Mouse (Mus musculus) CD4-positive, CD25-positive, alpha-beta regulatory T cell, adult 2 months (primary cell): ENCODE measurements around the gene Rnf169.
"Not testable (repeated sequence)": the region's sequence is repeated elsewhere in the genome, so short reads cannot be mapped to it uniquely, and the experiment has no call there.

Experiments
- DNase-seq: peaks from one replicate; pipeline ENCODE4 v3.0.0-alpha.2; 2012; ENCODE audit warnings: low read depth, low spot score

The Rnf169 gene

DNA sequence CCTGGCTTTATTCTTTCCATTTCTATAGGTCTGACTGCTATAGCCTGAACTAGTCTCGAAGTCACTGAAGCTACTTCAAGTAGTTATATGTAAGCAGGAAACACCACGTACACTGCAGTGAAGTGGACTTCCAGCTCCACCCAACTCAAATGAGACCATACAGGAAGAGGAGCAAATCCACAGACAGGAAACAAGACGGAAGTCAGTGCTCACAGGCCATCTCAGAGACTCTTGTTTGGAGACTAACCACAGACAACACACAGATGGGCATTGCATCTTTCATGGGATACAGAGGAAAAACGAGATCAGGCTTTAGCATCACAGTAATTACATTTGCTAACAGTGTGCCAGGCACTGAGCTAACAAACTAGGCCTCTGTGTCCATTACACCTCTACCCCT is 33.9 kb downstream of the Rnf169 start:
- peak; percentile 38 for DNase-seq

DNA sequence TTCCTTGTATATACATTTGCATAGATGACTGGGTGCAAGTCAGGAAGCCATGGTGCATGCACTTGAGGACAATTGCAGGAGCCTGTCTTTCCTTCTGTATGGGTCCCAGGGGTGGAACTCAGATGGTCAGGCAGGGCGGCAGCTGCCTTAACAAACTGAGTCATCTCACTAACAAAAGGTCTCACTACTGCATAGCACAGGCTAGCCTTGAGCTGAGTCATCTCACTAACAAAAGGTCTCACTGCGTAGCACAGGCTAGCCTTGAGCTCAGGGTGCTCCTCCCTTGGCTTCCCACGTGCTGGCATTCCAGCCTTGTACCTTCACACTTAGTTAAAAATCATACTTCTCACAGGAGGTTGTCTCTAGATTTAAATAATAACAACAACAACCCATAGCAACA is 34.3 kb downstream of the Rnf169 start:
- DNase-seq, result no peak

DNA sequence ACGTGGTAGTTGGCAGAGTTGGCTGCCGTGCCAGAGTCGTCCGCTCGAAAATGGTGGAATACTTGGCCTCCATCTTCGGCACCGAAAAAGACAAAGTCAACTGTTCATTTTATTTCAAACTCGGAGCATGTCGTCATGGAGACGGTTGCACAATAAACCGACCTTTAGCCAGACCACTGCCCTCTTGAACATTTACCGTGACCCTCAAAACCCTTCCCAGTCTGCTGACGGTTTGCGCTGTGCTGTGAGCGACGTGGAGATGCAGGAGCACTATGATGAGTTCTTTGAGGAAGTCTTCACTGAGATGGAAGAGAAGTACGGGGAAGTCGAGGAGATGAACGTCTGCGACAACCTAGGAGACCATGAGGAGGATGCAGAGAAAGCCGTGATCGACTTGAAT is 35.2 kb downstream of the Rnf169 start:
- DNase-seq, result not testable (repeated sequence)

DNA sequence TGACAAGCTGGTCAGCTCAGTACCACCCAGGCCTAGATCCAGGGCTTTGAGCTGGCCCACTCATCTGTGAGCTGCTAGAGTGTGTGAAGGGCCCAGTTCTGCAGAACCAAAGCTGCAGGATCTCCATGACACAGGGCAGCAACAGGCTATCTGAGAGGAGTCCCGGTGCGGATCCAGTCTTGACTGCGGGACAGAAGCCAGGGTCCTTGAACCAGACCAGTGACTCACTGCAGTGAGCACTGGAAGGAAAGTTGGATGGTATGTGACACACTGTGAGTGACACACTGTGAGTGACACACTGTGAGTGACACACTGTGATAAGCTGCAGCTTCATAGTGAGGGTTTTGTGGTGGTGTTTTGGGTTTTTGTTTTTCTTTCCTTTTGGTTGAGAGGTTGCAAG is 35.7 kb downstream of the Rnf169 start:
- DNase-seq, result no peak

DNA sequence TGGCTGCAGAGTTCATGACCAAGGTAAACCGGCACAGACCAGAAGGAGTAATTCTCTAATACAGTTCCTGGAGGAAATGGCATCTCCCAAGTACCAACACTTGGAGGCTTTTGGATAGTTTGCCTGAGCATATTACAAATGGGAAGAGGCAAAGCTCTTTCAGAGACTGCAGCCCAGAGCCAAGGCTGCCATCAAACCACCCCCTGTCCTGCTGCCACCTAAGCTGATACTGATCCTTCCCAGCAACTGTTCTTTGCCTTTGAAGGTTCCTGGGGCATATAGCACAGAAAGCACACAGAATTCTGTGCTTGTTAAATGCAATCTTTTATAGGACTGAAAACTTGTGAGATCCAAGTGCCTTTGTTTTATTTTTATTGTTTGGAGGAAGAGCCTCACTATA is 39.6 kb downstream of the Rnf169 start:
- DNase-seq, result no peak

DNA sequence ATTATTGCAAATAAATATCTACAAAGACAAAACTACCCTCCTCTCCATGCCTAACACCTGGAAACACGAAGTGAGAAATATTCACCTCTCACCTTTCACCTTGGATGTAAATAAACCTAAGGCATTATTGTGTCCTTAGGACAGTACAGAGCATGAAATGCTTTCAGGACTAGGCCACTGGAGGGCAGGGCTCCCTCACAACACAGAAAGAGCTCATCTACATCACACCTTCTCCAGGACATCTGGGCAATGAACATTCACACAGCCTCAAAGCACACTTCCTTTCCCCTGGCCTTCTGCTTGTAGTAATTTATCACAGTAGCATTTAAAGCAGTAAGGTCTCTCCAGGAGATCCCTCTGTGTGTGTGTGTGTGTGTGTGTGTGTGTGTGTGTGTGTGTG is 44.5 kb downstream of the Rnf169 start:
- peak; percentile 40 for DNase-seq

DNA sequence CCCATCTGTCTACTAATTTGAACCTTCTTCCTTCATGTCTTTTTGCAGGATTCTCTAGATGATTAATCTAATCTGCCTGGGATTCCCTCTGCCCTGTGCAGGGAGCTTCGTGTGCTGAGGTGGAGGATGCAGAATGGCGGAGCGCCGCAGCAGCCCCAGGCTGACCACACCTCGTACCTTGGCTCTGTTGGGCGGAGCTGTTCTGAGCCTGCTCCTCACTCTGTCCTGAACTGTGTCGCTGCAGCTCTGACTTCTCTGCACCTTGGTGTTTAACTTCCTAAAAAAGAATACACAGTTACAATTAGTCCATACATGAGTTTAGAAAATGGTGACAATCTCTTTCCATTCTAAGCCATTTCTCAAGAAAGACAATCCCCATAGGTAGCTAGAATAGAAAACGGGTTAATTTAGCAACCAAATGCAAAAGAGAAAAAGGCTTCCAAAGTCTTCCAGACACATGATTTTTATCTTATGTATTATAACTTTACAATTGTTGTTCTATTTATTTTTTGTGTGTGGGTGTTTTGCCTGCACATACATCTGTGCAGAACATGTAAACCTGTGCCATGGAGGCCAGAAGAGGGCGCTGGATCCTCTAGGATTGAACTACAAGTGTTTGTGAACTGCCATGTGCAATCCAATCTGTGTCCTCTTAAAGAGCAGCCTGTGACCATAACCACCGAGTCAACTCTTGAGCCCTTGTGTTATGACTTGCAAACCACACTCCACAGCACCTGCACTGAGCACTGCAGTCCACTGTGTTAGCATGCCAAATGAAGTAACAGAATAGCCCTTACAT is 53.1 kb downstream of the Rnf169 start:
- peak; percentile 71 for DNase-seq

DNA sequence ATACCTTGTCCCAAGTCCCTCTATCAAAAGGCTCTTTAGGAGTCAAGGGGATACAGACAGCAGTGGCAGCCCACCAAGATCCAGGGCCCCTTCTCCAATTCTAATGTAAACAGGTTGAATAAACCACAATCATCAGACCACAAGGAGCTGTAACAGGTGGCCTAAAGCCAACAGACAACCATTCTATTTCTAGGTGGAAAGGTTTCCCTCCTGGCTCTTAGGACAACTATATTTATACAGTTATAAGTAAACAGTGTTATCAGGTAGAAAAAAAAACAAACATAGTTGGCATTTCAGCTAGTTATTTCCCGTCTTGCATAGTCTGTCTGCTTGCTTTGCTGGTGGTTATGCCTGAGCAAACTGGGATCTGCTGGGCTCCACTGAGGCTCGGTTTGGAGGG is 59.8 kb downstream of the Rnf169 start:
- DNase-seq, result no peak

DNA sequence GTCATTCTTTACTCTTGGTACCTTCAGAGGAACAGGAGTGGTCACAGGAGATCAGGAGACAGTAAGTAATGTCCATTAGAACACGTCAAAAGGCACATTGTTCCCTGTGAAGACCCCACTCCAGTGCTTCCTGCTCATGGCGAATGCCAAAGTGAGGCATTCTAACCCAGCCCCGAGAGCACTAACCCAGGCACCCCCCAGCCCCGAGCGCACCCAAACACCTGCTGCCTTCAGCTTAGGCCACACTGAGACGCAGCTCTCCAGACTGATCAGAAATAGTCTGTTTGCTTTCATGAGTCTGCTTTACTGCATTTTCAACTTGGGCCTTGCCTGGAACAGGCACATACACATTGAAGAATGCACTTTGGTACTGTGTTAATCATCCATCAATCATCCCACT is 60.3 kb downstream of the Rnf169 start:
- no peak for DNase-seq

DNA sequence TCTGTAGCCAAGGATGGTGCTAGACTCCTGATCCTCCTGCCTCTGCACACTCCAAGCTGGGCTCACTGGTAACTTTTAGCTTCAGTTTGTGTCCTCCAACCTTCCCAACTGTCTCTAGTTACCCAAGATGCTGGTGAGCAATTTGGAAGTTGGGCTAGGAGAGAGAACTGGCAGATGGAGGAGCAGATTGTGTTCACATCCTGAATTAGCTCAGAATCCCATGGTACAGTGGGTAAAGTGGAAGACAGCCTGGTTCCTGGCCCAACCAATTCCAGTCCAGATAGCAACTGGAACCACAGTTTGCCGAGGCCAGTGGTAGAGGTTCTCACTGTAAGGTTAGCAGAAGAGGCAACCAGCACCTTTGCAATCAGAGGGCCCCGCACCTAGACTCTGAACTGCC is 61.1 kb downstream of the Rnf169 start:
- no peak for DNase-seq

DNA sequence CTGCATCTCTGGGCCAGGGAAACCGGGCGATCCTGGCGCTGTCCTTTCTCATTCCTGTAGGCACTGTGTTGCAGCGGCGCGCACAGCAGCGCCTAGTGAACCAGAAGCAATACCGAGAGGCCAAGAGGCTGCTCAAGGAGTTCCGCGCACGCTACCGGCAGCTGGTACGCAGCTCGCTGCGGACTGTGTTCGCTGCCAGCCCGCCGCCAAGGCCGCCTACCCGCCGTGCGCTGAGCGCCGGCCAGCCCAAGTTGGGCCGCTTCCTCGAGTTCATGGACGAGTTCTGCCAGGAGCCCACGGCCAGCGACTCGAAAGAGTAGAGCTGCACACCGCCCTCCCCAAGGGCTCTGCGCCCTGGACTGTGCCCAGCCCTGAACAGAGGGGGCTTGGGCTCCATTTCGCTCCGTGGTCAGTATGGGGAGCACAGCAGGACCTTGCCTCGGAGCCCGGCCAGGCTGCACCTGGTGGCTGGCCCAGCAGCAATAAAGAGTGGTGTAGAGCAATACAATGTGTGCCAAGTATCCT is 62.9 kb downstream of the Rnf169 start:
- peak; percentile 11 for DNase-seq

DNA sequence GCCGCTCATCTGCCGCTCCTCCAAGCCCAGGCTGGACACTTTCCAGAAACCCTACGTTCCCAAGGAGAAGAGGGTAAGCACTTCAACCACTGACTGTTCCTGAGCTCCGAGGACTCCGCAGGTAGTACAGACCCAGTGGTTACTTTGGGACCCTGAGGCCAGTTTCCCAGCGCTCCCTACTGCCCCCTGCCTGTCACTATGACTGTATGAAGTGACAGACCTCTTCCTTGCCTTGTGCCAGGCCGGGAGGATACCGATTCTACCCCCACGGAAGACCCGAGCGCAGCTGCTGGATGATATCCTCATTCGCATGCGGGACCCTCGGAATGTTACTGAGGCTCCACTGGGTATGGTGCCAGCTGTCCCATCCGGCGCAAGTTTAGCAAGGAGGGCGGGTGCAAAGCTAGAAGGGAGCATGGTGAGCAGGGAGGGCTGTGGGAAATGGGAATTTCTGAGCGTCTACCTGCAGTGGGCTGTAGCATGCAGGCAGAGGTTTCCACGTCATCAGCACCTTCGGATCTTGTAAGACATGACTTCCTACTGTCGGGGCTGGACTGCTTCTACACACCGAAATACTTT is 63.4 kb downstream of the Rnf169 start:
- peak; percentile 60 for DNase-seq

DNA sequence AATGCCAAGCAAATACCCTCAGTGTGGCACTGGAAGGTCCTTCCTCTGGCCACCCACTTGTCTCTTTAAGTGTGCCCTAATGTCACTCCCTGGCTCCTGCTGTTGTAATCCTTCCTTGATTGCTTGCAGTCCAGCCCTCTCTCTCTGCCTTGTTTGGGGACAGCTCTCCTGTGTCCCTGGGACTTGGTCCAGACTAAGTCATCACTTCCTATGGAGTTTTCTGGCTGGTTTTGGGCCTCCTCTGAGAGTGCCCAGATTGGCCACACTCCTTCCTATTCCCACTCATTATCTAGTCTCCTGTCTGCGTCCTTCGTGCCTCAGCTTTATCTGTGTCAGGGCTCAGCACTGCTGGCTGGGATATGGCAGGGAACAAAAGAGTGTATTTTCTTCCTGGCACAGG is 64.7 kb downstream of the Rnf169 start:
- DNase-seq, result no peak

DNA sequence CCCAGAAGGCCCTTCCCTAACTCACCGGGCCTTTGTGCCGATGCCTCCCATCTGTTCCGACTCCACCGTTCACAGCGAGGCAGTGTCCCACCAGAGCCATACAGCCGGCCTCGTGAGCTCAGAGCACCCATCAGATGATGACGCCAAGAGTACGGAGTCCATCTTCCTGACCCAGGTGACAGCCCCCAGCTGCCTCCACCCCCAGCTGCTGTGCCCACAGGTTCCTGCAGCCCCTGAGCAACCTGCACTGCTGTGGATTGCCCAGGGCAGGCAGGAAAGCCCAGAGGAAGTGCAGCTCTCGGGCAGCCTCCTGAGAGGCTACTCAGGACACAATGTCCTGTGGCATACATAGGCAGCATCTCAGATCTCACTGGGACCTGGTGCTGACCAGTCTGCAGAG is 65.9 kb downstream of the Rnf169 start:
- no peak for DNase-seq

DNA sequence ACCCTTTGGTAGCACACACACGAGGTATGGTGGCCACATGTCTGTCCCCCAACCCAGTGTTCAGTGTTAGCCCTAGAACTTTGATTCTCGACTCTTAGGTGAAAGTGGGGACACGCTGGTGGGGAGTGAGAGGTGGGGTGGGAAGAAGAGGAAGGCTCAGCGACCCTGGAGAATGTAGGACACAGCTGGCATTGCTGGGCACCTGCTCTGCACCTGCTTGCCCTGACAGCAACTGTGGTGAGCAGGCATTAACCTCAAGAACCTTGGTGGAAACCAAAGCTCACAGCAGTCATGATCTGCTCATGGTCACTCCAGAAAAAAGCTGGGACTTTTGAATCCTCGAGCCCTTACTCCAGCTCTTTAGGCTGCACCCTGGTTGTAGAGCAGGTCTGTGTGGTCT is 69.2 kb downstream of the Rnf169 start:
- DNase-seq, result no peak

DNA sequence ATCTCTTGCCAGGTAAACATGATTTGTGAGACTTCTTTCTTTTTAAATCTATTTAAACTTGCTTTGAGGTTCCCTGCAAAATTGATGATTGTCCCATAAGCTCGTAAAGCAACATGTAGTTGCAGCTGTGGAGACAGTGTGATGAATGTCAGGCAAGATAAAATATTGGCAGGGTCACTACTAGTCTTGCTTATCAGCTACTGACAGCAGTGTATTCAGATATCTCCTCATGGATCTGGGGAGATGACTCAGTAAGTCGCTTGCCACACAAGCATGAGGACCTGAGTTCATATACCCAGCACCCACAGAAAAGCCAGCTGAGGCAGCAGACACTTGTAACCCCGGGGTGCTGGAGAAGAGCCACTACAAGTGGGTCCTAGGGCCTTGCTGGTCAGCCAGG is 72.8 kb downstream of the Rnf169 start:
- no peak for DNase-seq

DNA sequence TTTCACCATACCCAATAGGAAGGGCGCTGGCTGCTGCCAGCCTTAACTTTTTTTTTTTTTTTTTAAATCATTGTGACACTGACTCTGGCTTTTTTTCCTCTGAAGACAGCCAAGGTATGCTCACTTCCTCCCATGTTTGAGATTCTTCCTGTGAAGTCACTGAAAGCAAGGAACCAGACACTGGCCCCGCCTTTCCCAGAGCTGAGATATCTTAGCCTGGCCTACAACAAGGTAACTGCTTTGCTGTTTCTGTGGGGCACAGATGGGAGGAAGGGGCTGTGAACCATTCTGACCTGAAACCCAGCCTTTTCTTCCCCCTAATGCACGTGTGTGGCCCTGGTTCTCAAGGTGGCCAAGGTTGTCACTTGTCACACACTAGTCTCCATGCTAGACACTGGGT is 73.9 kb downstream of the Rnf169 start:
- no peak for DNase-seq

DNA sequence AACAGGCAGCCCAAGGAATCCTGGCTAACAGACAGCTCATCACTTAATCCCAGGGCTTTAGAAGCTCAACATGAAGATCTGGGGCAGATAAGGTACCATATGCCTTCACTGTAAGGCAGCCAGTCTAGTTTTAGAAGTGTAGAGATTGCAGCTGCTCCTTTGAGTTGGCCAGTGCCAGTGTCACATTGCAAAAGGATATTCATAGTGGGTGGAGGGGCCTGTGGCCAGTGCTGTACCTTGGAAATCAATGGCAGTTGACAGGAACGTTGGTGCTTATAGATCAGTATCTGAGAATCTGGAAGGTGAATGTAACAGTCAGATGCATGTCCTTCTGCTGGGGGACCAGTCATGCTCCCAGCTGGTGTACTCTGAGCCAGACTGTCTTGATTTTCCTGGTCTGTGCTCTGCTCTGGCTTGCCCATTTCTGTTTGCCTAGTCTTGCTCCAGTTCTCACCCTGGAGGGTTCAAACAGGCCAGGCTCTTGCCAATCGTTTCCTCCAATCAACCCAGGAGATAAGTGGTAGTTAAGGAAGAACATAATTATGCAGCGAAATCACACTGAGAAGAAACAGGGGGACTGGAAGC is 75.7 kb downstream of the Rnf169 start:
- DNase-seq, result no peak

DNA sequence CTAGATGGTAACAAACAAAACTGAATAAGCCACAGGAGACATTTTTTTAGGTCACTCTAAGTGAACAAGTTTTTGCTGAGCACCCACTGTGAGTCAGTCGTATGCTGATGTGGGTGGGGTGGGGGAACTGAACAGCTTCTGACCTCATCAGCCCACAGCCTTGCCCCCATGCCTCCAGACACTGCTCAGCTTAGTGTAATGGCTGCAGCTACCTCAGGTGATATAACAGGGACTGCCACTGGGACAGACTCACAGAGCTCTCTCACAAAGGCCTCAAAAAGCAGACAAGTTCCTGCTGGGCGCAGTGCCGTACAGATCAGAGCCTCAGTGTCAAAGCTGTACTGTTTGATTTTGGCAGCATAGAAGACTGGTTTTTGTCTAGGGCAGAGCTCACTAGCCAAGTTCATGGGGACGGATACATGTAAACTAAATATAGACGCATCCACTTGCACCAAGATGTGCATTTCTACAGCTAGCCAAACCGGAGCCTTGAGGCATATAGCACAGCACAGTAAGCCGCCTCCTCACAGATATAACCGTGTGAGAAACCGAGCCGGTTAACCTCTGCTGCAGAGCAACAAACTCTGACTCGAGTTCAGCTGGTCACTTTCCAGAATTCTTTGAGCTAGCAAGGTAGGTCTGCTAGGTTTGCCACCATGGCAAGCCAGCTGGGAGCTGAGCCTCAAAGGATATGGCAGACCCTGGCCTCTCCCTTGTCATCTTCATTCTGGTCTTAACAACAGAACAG is 77.2 kb downstream of the Rnf169 start:
- no peak for DNase-seq

DNA sequence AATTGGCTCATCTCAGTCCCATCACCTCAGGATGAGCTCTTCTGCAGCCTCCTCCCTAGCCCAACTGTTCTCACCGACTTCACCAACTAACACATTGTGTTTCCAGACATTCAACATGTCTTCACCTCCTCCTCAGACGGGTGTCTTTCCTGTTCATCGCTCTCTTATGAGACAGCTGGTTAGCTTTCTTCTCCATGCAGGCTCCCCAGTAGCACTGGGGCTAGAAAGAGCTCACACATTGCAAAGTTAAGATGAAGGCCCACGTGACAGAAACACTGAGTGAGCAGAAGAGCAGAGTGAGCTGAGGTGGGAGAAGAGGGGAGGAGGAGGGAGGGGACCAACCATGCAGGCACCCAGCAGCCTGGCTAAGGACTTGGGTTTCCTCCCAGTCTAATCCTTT is 78.0 kb downstream of the Rnf169 start:
- no peak for DNase-seq

DNA sequence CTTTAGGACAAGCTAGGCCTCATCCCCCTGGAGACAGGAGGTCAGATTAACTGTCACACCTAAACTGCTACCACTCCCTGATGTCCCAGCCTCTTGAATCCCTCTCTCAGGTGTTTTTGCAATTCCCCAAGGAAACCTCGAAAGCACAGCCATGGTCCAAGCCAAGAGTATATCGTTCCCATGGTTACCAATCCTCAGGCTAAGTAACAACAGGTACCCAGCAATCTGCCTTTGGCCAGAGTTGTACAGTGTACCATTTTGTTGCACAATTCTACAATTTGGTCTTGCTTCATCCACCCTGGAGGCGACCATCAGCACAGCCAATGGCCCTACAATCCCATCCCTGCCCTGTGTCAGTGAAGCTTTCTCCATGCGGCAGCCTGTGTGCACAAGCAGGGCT is 83.3 kb downstream of the Rnf169 start:
- no peak for DNase-seq

DNA sequence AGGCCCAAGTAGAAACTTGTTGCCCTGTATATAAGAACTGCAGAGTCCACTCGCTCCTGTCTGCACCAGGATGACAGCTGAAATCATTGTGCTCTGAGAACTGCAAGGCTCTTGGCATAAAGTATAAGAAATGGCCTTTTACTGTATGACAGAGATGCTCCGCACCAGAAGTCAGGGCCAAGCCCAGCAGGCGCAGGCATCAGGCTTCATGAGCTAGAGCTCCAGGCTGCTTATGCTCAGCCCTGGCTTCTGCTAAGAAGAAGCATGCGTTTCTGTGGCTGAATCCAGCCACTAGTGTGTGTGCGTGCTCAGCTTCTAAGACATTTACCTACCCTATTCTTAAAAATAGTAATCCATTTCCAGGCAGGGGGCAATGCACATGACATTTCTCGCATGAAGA is 85.8 kb downstream of the Rnf169 start:
- DNase-seq, result no peak
